Mouse (Mus musculus): ENCODE results near the gene Rtf2. TPM values are rescaled to one million over a fixed set of nuclear protein-coding genes. Genes with fewer than 3 reads are reported as not detected.

The Rtf2 gene
- polyA plus RNA-seq, 1 experiment from 2014 or later, result 60.5 TPM

DNA sequence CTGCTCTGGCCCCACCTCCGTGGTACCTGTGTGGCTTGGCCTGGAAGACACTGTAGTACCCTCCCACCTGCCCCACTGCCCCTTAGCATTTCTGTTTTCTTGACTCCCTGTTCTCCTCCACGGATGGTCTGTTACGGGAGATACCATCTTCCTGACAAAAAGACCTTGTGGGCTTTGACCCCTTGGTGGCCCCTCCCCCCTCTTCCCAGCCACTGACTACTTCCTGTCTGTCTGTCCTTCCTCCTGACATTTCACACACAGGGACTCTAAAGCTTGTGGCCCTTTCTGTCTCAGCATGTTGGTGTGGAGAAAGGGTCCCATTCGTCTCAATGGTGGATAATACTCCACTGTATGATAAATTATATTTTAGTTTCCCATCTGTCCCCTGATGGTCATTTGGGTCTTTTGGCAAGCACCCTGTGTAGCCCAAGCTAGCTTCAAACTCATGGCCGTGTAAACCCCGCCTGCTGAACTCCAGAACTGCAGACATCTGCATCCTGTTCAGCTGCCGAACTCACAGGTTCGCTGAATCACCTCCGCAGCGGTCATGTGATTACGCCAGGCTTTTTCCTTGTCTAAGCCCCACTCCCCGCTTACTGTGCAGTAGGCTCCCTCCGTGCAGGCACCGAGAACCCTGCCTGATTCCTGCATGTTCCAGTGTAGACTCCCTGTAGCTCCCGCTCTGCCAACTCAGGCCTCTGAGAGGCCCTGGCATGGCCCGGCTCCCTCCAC, 41.5 kb downstream of the Rtf2 start:
- no peak for ATAC-seq (replicated peaks; ENCODE audit: extremely low read depth, insufficient read depth, low FRiP score)
- Histone ChIP-seq H3K4me2 (ENCODE audit: low read depth, low read length) (no peak overlapping the region), H3K9me3 (replicated peaks; ENCODE audit: control insufficient read depth, low read length) (no peaks in the 10 kb centered on the region), H3K36me3 (ENCODE audit: control insufficient read depth, insufficient read depth) (no peaks in the 10 kb centered on the region), H3K27me3 (ENCODE audit: control insufficient read depth, insufficient read depth, low read length) (no peaks in the 10 kb centered on the region), H3K9ac (ENCODE audit: low read length) (no peak overlapping the region), H3K4me1 (ENCODE audit: control insufficient read depth, insufficient read depth, low read length) (peaks cover 3% of the 10 kb centered on the region), H3K4me3 (ENCODE audit: low read length) (no peak overlapping the region), H3K27ac (ENCODE audit: low read length) (no peak overlapping the region)
- 80% methylated on average over 16 of the region's 16 CpGs for WGBS

DNA sequence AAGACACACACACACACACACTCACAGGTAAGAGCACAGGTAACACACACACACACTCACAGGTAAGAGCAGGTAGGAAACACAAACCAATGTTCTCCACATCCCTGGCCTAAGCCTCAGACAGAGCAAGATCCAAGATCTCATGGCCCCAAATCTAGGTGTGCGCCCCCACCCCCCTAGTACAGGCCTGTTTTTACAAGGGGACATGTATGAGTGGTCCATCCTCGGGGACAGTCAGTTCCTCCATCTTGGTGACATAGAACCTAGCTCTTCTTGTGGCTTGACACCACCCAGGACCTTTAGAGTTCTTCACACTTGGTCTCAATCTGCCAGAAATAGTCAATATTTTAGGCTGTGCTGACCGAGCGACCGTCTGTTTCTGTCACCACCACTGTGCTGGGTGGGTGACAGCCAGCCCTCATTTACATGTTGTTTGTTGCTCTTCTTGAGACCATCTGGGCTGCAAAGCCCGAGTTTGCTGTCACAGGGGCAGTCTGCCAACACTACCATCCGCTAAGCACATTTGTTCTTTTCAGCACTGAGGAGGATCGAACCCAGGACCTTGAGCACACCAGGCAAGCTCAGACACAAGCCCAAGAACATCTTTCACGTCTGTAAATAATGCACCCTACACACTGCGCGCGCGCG, 43.5 kb downstream of the Rtf2 start:
- Histone ChIP-seq H3K4me2 (ENCODE audit: low read depth, low read length) (no peak overlapping the region), H3K9ac (ENCODE audit: low read length) (no peak overlapping the region), H3K4me3 (ENCODE audit: low read length) (no peak overlapping the region), H3K27me3 (ENCODE audit: control insufficient read depth, insufficient read depth, low read length) (no peaks in the 10 kb centered on the region), H3K36me3 (ENCODE audit: control insufficient read depth, insufficient read depth) (no peaks in the 10 kb centered on the region), H3K9me3 (replicated peaks; ENCODE audit: control insufficient read depth, low read length) (no peaks in the 10 kb centered on the region), H3K4me1 (ENCODE audit: control insufficient read depth, insufficient read depth, low read length) (no peaks in the 10 kb centered on the region), H3K27ac (ENCODE audit: low read length) (no peak overlapping the region)
- 83% methylated on average over 14 of the region's 14 CpGs for WGBS
- no peak for ATAC-seq (replicated peaks; ENCODE audit: extremely low read depth, insufficient read depth, low FRiP score)

DNA sequence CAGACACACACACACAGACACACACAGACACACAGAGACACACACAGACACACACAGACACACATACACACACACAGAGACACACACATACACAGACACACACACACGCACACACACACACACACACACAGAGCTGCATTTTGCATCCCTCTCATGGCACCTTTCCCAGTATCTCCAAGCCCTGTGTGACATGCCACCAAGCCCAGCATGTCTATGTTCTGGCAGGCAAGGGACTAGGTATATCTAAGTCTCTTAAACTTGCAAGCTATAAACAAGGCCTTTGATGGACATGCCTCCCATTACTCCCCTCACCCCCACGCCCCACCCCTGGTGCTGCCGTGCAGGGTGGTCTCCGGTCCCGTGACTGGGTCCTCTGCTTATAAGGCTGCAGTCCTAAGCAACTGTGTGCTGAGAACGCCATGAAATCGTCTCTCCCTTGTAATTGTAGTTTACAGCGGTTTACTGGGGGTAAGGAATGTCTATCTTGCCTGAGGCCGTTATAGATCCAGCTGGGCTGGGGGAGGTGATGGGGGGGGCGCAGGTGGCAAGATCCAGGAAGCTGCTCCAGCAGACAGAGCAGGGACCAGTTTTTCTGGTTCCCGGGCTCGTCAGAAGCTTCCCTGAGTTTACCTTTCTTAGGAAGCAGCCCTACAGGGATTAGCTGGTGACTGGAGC, 44.5 kb downstream of the Rtf2 start:
- WGBS, result 45% methylated on average over 12 of the region's 12 CpGs
- H3K9me3 ChIP-seq (replicated peaks; ENCODE audit: control insufficient read depth, low read length), result no peaks in the 10 kb centered on the region
- H3K36me3 ChIP-seq (ENCODE audit: control insufficient read depth, insufficient read depth), result no peaks in the 10 kb centered on the region
- H3K27me3 ChIP-seq (ENCODE audit: control insufficient read depth, insufficient read depth, low read length), result no peaks in the 10 kb centered on the region
- no peak for ATAC-seq (replicated peaks; ENCODE audit: extremely low read depth, insufficient read depth, low FRiP score)
- H3K4me2 ChIP-seq (ENCODE audit: low read depth, low read length), result no peak overlapping the region
- no peak overlapping the region for H3K9ac ChIP-seq (ENCODE audit: low read length)
- H3K4me3 ChIP-seq (ENCODE audit: low read length), result no peak overlapping the region
- H3K27ac ChIP-seq (ENCODE audit: low read length), result no peak overlapping the region
- no peaks in the 10 kb centered on the region for H3K4me1 ChIP-seq (ENCODE audit: control insufficient read depth, insufficient read depth, low read length)

DNA sequence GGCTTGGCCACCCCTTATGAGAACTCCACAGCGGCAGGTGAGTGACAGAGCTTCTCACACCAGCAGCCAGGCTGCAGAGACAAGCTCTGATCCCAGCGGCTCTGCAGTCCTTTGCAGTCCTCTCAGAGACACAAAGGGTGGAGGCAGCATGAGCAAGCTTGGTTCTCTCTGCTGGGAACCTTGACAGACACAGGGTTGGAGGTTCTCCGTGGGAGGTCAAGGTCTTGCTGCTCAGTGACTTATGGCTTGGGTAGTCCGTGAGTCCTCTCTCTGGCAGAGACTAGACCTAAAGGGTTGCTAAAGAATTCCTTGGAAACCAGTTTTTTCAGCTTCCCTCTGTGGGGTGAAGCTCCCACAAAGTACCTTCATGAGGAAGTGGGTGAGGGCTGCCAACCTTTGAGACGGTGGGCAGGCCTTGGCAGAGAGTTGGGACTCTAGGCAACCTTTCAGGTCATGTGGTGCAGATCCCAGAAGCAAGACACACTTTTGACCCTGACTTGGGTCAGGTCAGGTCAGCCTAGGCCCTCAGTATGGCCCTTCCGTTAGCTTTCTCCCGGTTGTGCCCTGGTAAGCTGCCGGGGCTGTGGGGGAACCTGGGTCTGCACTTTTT, 56.5 kb downstream of the Rtf2 start:
- ATAC-seq (replicated peaks; ENCODE audit: extremely low read depth, insufficient read depth, low FRiP score), result no peak
- Histone ChIP-seq H3K4me2 (ENCODE audit: low read depth, low read length) (no peak overlapping the region), H3K36me3 (ENCODE audit: control insufficient read depth, insufficient read depth) (no peaks in the 10 kb centered on the region), H3K4me3 (ENCODE audit: low read length) (no peak overlapping the region), H3K4me1 (ENCODE audit: control insufficient read depth, insufficient read depth, low read length) (no peaks in the 10 kb centered on the region), H3K27me3 (ENCODE audit: control insufficient read depth, insufficient read depth, low read length) (no peaks in the 10 kb centered on the region), H3K9me3 (replicated peaks; ENCODE audit: control insufficient read depth, low read length) (no peaks in the 10 kb centered on the region), H3K27ac (ENCODE audit: low read length) (no peak overlapping the region), H3K9ac (ENCODE audit: low read length) (no peak overlapping the region)
- WGBS, result 78% methylated on average over 8 of the region's 8 CpGs

DNA sequence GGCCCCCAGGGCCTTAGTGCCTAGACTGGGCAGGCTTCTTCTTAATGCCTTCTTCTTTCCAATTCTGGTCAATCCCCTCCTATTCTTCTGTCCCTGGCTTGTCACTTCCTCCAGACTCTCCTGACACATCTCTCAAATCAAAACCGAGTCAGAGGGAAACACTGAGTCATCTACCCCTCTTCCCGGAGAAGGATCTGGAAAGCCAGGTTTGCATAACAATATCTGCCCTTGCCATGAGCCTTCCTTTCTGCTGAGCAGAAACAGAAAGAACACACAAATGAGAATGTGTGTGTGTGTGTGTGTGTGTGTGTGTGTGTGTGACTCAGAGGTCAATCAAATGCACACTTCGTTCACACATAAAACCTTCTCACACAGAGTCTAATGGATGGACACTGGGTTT, 58.5 kb downstream of the Rtf2 start:
- Histone ChIP-seq H3K4me2 (ENCODE audit: low read depth, low read length) (no peak overlapping the region), H3K9me3 (replicated peaks; ENCODE audit: control insufficient read depth, low read length) (no peaks in the 10 kb centered on the region), H3K4me3 (ENCODE audit: low read length) (no peak overlapping the region), H3K9ac (ENCODE audit: low read length) (no peak overlapping the region), H3K36me3 (ENCODE audit: control insufficient read depth, insufficient read depth) (no peaks in the 10 kb centered on the region), H3K27ac (ENCODE audit: low read length) (no peak overlapping the region), H3K4me1 (ENCODE audit: control insufficient read depth, insufficient read depth, low read length) (no peaks in the 10 kb centered on the region), H3K27me3 (ENCODE audit: control insufficient read depth, insufficient read depth, low read length) (no peaks in the 10 kb centered on the region)
- ATAC-seq (replicated peaks; ENCODE audit: extremely low read depth, insufficient read depth, low FRiP score), result no peak
- WGBS, result 46% methylated on average over 3 of the region's 3 CpGs

DNA sequence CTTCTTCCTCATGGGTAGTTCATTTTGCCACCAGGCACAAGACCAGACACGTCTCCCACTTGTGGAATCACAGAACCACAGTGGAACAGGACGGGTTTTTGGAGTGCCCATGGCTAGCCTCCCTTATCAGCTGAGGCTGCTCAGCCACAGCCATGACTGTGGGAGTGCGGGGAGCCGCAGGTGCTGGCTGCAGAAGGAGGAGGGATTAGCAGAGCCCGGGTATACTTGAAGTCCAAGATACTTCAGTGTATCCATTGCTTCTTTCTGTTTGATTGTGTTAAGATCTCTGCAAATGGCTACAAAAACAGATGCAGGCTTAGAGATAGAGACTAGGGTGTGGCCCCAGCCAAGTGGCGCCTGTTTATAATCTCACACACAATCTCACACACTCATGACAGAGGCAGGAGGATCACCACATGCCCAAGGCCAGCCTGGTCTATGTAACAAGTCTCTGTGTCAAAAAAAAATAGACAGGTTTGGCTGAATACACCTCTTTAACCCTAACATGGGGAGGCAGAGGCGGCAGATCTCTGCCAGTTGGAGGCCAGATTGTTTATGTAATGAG, 60.5 kb downstream of the Rtf2 start:
- H3K4me2 ChIP-seq (ENCODE audit: low read depth, low read length), result no peak overlapping the region
- no peaks in the 10 kb centered on the region for H3K27me3 ChIP-seq (ENCODE audit: control insufficient read depth, insufficient read depth, low read length)
- no peaks in the 10 kb centered on the region for H3K36me3 ChIP-seq (ENCODE audit: control insufficient read depth, insufficient read depth)
- WGBS, result 27% methylated on average over 7 of the region's 7 CpGs
- no peak overlapping the region for H3K9ac ChIP-seq (ENCODE audit: low read length)
- H3K4me3 ChIP-seq (ENCODE audit: low read length), result no peak overlapping the region
- ATAC-seq (replicated peaks; ENCODE audit: extremely low read depth, insufficient read depth, low FRiP score), result no peak
- no peaks in the 10 kb centered on the region for H3K9me3 ChIP-seq (replicated peaks; ENCODE audit: control insufficient read depth, low read length)
- no peaks in the 10 kb centered on the region for H3K4me1 ChIP-seq (ENCODE audit: control insufficient read depth, insufficient read depth, low read length)
- H3K27ac ChIP-seq (ENCODE audit: low read length), result no peak overlapping the region

DNA sequence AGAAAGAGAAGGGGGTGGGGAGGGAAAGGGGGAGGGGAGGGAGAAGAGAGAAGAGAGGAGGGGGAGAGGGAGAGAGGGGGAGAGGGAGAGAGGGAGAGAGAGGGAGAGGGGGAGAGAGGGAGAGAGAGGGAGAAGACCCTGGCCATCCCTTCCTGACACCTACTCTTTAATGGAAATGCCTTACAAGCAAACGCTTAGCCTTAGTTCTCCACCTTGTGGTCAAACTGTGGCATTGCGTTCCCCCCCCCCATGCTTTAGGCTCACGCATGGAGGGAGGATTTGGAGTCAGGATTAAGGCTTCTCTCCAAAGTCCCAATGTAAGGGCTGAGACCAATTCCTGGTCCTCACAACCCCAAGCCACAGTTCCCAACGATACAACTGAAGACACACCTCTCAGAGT, 61.0 kb downstream of the Rtf2 start:
- no peaks in the 10 kb centered on the region for H3K9me3 ChIP-seq (replicated peaks; ENCODE audit: control insufficient read depth, low read length)
- no peak overlapping the region for H3K4me2 ChIP-seq (ENCODE audit: low read depth, low read length)
- 6% methylated on average over 4 of the region's 4 CpGs for WGBS
- no peaks in the 10 kb centered on the region for H3K4me1 ChIP-seq (ENCODE audit: control insufficient read depth, insufficient read depth, low read length)
- no peaks in the 10 kb centered on the region for H3K36me3 ChIP-seq (ENCODE audit: control insufficient read depth, insufficient read depth)
- no peak for ATAC-seq (replicated peaks; ENCODE audit: extremely low read depth, insufficient read depth, low FRiP score)
- H3K4me3 ChIP-seq (ENCODE audit: low read length), result no peak overlapping the region
- H3K27ac ChIP-seq (ENCODE audit: low read length), result no peak overlapping the region
- no peaks in the 10 kb centered on the region for H3K27me3 ChIP-seq (ENCODE audit: control insufficient read depth, insufficient read depth, low read length)
- H3K9ac ChIP-seq (ENCODE audit: low read length), result no peak overlapping the region

DNA sequence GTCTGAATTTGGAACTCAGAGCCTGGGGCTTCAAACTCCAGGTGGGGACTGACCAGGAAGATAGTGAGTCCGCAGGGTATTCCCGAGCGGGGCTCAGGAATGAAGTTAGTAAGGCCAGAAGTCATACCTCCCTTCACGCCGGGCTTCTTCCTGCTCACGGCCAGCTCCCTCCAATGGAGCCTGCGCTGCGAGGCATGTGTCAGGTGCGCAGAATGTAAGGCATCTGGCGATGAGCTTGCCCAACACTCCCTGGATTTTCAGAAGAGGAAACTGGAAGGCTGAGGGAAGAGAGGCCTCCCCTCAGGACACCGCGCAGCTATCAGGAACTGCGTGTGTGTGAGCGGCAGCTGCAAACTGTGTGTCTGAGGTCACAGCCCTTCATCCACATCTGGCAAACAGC, 61.8 kb downstream of the Rtf2 start:
- no peak overlapping the region for H3K4me3 ChIP-seq (ENCODE audit: low read length)
- H3K4me2 ChIP-seq (ENCODE audit: low read depth, low read length), result no peak overlapping the region
- H3K4me1 ChIP-seq (ENCODE audit: control insufficient read depth, insufficient read depth, low read length), result no peaks in the 10 kb centered on the region
- H3K9me3 ChIP-seq (replicated peaks; ENCODE audit: control insufficient read depth, low read length), result no peaks in the 10 kb centered on the region
- ATAC-seq (replicated peaks; ENCODE audit: extremely low read depth, insufficient read depth, low FRiP score), result no peak
- H3K9ac ChIP-seq (ENCODE audit: low read length), result no peak overlapping the region
- no peaks in the 10 kb centered on the region for H3K27me3 ChIP-seq (ENCODE audit: control insufficient read depth, insufficient read depth, low read length)
- WGBS, result 54% methylated on average over 14 of the region's 14 CpGs
- H3K36me3 ChIP-seq (ENCODE audit: control insufficient read depth, insufficient read depth), result no peaks in the 10 kb centered on the region
- no peak overlapping the region for H3K27ac ChIP-seq (ENCODE audit: low read length)

DNA sequence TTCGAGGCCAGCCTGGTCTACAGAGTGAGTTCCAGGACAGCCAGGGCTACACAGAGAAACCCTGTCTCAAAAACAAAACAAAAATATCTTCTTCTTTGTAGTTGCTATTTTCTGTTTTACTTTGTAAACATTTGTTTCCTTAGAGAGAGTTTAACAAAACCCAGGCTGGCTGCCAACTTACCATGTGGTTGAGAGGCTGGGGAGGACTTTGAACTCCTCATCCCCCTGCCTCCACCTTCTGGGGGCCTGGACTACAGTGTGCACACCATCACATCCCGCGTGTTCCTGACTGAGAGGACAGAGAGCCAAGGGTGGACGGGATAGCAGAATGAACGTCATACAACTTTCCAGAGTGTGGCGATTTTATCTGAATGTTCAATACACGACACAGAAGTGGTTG, 65.8 kb downstream of the Rtf2 start:
- Histone ChIP-seq H3K4me3 (ENCODE audit: low read length) (no peak overlapping the region), H3K27me3 (ENCODE audit: control insufficient read depth, insufficient read depth, low read length) (no peaks in the 10 kb centered on the region), H3K36me3 (ENCODE audit: control insufficient read depth, insufficient read depth) (no peaks in the 10 kb centered on the region), H3K9ac (ENCODE audit: low read length) (no peak overlapping the region), H3K4me1 (ENCODE audit: control insufficient read depth, insufficient read depth, low read length) (no peaks in the 10 kb centered on the region), H3K27ac (ENCODE audit: low read length) (no peak overlapping the region), H3K4me2 (ENCODE audit: low read depth, low read length) (no peak overlapping the region), H3K9me3 (replicated peaks; ENCODE audit: control insufficient read depth, low read length) (no peaks in the 10 kb centered on the region)
- WGBS, result 84% methylated on average over 7 of the region's 7 CpGs
- ATAC-seq (replicated peaks; ENCODE audit: extremely low read depth, insufficient read depth, low FRiP score), result no peak
